Mouse (Mus musculus) midbrain, embryonic 11.5 days (tissue): Measurements from ENCODE around the gene Ccdc50. TPM values are rescaled to one million over a fixed set of nuclear protein-coding genes. Genes with fewer than 3 reads are reported as not detected.

ENCODE experiments used
- ATAC-seq: fragments of 200-750 bp; cut with Nextera tagmentation; 2 replicates; pipeline ENCODE4 v1.8.0; 2017; ENCODE audit warnings: moderate TSS enrichment, moderate library complexity; ENCODE audit not compliant: low FRiP score
- DNase-seq: peaks from one replicate; pipeline ENCODE4 v3.0.0; 2015; ENCODE audit warnings: low spot score; ENCODE audit errors: missing footprints
- H3K27ac ChIP-seq: fragments of 300-500 bp; sonication (generic); 2 replicates; pipeline ENCODE4 v1.5.1; 2014; ENCODE audit warnings: low read depth, low read length
- H3K27me3 ChIP-seq: fragments of 300-500 bp; sonication (generic); 2 replicates; pipeline ENCODE4 v1.6.1; 2014; ENCODE audit warnings: mild to moderate bottlenecking, low read length, moderate library complexity, mixed read lengths; ENCODE audit not compliant: control insufficient read depth, insufficient read depth
- H3K36me3 ChIP-seq: fragments of 300-500 bp; sonication (generic); 2 replicates; pipeline ENCODE4 v1.6.1; 2014; ENCODE audit warnings: mild to moderate bottlenecking, low read length, moderate library complexity, mixed read lengths; ENCODE audit not compliant: control insufficient read depth, insufficient read depth
- H3K4me1 ChIP-seq: fragments of 300-500 bp; sonication (generic); 2 replicates; pipeline ENCODE4 v1.6.1; 2014; ENCODE audit warnings: low read length; ENCODE audit not compliant: control insufficient read depth, insufficient read depth
- H3K4me2 ChIP-seq: fragments of 300-500 bp; sonication (generic); 2 replicates; pipeline ENCODE4 v1.6.1; 2014; ENCODE audit warnings: mild to moderate bottlenecking, moderate library complexity
- H3K4me3 ChIP-seq: fragments of 300-500 bp; sonication (generic); 2 replicates; pipeline ENCODE4 v1.5.1; 2014; ENCODE audit warnings: low read depth, low read length
- H3K9ac ChIP-seq: fragments of 300-500 bp; sonication (generic); 2 replicates; pipeline ENCODE4 v1.6.1; 2014; ENCODE audit warnings: low read length
- H3K9me3 ChIP-seq: fragments of 300-500 bp; sonication (generic); 2 replicates; pipeline ENCODE4 v1.6.1; 2016; ENCODE audit warnings: low read length; ENCODE audit not compliant: control insufficient read depth
- WGBS: fragments of 180-500 bp; shearing (Covaris S2); extraction: QIAGEN DNeasy Blood & Tissue Kit; methylation state at CpG from one replicate; pipeline ENCODE4 v1.1.7; 2014; 5-methylcytosine and 5-hydroxymethylcytosine counted together
- polyA plus RNA-seq: library from polyadenylated mRNA; unstranded; fragments of >200 nt; fragmentation: Nextera tagmentation; extraction: Ambion mirVana; gene quantifications from 2 replicates; pipeline ENCODE4 v1.2.1, GENCODE M21; 2014

The Ccdc50 gene
- polyA plus RNA-seq, 1 experiment from 2014 or later = 74.9 TPM

DNA sequence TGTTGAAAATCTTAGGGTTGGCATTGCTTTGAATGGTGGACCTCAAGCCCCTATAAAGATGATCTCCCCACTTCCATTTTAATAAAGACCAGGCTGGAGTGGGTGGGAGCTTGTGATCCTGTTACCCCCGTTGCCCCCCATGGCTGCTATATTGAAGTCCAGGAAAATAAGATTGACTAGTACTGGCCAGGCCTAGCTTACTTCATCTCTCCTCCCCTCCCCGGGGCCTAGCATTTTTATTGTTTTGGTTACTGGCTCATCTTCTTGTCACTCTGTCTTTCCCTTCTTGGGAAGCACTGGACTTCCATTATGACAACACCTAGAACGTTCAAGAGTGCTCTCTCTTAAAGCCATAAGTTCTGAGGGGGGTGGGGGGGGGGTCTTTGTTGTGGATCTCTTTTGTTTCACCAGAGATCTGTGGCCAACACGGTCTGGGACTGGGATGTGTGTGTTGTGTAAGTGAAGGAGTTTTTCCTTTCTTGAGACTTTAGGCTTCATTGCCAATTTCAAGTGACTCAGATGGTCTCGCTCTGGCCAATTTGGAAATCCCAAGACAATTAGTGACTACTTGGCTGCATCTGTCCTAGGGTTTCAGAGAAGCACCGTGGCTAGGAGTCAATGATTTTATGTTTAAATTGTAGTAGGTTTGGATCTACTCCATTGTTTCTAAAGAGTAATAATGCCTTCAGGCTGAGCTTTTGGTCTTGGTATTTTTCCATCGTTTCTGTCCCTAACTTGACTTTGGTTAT lies 1.0 kb downstream of the Ccdc50 start:
- peak; percentile 89 for DNase-seq
- H3K9me3 ChIP-seq = no peaks in the 10 kb centered on the region
- H3K4me1 ChIP-seq = peaks cover 13% of the 10 kb centered on the region
- peak overlapping the region; percentile 92 for H3K27ac ChIP-seq
- peak; percentile 10; the same call in 1 of the 2 replicates for ATAC-seq
- 34% methylated on average over 7 of the region's 7 CpGs for WGBS
- no peaks in the 10 kb centered on the region for H3K27me3 ChIP-seq
- peak overlapping the region; percentile 84 for H3K4me3 ChIP-seq
- peak overlapping the region; percentile 98 for H3K9ac ChIP-seq
- no peaks in the 10 kb centered on the region for H3K36me3 ChIP-seq
- H3K4me2 ChIP-seq = peak overlapping the region; percentile 74

DNA sequence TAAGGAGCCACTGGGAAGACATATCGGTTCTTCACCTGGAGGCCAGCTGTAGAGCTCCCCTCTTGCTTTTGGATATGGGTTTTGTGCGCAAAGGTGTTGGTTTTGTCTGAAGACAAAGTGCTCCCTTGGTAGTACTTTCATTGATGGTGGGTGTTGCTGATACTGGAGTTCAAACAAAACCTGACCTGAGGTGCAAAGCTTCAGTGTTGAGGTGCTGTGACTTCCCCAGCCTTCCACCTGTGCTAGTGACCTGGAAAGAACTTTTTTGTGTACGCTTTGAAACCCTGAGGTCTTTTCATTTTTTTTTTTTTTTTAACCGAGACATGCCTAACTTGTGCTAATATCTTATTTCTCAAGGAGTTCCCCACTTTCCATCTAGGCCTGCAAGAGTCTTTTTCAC lies 1.6 kb downstream of the Ccdc50 start:
- peak overlapping the region; percentile 84 for H3K4me3 ChIP-seq
- H3K4me1 ChIP-seq = peaks cover 13% of the 10 kb centered on the region
- H3K4me2 ChIP-seq = peak overlapping the region; percentile 74
- H3K27ac ChIP-seq = no peak overlapping the region
- no peak for ATAC-seq
- H3K27me3 ChIP-seq = no peaks in the 10 kb centered on the region
- 90% methylated on average over 4 of the region's 4 CpGs for WGBS
- no peaks in the 10 kb centered on the region for H3K36me3 ChIP-seq
- DNase-seq = peak; percentile 86
- H3K9ac ChIP-seq = peak overlapping the region; percentile 98
- no peaks in the 10 kb centered on the region for H3K9me3 ChIP-seq

DNA sequence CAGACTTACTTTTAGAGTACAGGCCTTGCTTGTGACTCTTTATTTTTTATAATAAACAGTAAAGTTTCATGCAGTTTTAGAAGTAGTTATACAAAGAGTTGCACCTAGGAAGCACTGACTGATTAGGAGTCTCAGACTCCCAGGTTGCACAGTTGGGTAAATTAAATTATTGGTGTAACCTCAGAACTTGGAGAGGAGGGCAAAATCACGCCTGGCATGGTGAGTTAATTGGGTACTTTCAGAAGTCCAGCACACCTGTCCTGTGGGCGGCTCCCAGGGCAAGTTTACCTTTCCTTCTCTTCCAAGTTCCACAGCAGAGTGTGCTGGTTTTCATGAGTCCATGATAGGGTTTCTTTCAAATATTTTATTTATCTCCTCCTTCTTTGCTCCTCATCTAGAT lies 3.2 kb downstream of the Ccdc50 start:
- WGBS = 84% methylated on average over 2 of the region's 2 CpGs
- H3K4me2 ChIP-seq = no peak overlapping the region

DNA sequence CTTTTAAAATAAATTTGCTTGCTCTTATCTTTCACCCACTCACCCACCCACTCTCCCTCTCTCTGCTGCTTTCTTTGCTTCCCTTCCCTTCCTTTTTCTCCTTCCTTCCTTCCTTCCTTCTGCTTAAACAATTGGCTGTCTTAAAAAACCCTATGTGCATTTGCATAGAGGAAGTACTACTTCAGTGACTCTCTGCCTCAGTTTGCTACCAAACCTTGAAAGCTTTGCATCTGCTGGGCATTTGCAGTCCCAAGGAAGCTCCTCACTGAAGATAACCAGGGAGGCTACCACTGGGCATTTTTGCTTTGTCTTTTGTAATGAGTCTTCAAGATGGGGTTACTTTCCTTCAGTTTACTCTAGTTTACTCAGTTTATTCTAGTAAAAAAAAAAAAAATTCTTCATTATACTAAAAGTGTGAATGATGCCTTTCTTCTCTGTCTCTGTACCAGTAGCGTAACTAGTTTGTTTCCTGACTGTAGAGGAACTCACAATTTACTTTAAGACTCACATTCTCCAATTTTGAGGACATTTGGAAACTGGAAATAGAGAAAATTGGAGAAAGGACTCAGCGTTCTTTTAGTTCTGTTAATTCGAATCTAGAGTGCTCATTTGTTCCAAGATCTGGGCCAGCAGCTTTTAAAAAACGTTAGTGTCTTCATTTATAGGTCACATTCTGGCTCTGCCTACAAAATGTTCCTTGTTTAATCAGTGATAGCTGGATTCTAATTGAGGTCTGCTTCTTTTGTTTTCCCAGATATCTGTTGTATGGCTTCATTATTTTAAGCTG lies 6.8 kb downstream of the Ccdc50 start:
- Histone ChIP-seq H3K9me3 (no peaks in the 10 kb centered on the region; the same call in 1 of the 2 replicates), H3K4me2 (no peak overlapping the region), H3K27me3 (no peaks in the 10 kb centered on the region), H3K27ac (no peak overlapping the region), H3K36me3 (no peaks in the 10 kb centered on the region), H3K9ac (no peak overlapping the region), H3K4me1 (peaks cover 1% of the 10 kb centered on the region; the same call in 1 of the 2 replicates), H3K4me3 (no peak overlapping the region)
- no peak for ATAC-seq
- DNase-seq = no peak
- 91% methylated on average over 4 of the region's 4 CpGs for WGBS

More for the DNA sequence above, 3.2 kb downstream of the Ccdc50 start:
- H3K4me1 ChIP-seq = peaks cover 13% of the 10 kb centered on the region
- no peak for DNase-seq
- no peak for ATAC-seq
- H3K9ac ChIP-seq = no peak overlapping the region
- H3K4me3 ChIP-seq = no peak overlapping the region
- H3K36me3 ChIP-seq = no peaks in the 10 kb centered on the region
- no peaks in the 10 kb centered on the region for H3K27me3 ChIP-seq
- no peaks in the 10 kb centered on the region; the same call in 1 of the 2 replicates for H3K9me3 ChIP-seq
- no peak overlapping the region for H3K27ac ChIP-seq

DNA sequence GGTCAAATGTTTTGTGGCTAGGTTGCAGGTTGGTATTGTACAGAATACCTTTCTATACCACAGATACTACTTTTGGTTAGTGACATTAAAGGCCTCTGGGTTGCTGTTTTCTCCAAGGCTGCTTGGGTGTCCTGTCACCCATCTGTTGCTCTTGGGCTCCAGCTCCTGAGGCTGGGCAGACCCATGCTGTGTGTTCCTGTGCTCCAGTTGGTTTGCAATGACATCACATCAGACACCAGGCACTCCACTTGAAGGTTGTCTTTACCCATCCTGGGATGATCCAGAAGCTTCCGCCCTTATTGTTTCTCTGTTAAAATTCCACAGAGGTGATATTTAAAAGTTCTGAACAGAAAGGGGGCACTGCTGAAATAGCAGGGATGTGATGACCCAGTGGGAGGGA lies 8.3 kb downstream of the Ccdc50 start:
- Histone ChIP-seq H3K4me3 (no peak overlapping the region), H3K36me3 (no peaks in the 10 kb centered on the region), H3K4me2 (no peak overlapping the region), H3K4me1 (no peaks in the 10 kb centered on the region), H3K9ac (no peak overlapping the region), H3K9me3 (no peaks in the 10 kb centered on the region; the same call in 1 of the 2 replicates), H3K27ac (no peak overlapping the region), H3K27me3 (no peaks in the 10 kb centered on the region)
- no peak for ATAC-seq
- DNase-seq = no peak
- 100% methylated on average over 1 of the region's 1 CpGs for WGBS

DNA sequence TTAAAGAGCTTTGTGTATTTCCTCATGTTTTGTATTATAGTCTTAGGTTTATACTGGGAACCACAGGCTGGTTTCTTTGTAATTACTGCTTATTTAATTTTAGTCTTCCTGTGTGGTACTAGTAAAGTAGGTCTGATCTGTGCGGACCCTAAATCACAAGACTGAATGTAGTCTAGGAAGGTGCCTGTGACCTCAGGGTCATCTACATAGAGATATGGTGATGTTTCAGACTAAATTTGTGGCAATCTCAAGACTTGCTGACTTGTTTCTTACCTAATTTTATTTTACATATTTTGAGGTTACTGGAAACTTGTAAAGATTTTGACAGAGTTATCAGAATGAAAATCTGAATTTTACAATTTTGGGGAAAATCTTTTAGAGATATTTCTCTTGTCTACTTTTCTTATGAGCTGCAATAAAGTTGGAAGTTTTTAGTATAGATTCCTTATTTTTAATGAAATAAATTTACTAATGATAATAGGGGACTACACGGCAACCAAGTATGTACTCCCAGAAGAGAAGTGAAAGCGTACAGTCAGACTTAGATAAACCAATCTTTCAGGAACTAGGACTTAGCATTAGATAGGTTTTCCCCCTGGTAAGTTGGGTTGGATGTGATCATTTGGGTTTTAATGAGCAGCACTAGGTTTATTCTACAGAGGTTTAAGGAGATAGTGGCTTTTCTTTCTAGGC lies 10.5 kb downstream of the Ccdc50 start:
- Histone ChIP-seq H3K27me3 (no peaks in the 10 kb centered on the region), H3K36me3 (no peaks in the 10 kb centered on the region), H3K4me2 (no peak overlapping the region), H3K4me1 (no peaks in the 10 kb centered on the region), H3K4me3 (no peak overlapping the region), H3K9ac (no peak overlapping the region), H3K9me3 (no peaks in the 10 kb centered on the region; the same call in 1 of the 2 replicates), H3K27ac (no peak overlapping the region)
- WGBS = 92% methylated on average over 3 of the region's 3 CpGs
- DNase-seq = no peak
- no peak for ATAC-seq

DNA sequence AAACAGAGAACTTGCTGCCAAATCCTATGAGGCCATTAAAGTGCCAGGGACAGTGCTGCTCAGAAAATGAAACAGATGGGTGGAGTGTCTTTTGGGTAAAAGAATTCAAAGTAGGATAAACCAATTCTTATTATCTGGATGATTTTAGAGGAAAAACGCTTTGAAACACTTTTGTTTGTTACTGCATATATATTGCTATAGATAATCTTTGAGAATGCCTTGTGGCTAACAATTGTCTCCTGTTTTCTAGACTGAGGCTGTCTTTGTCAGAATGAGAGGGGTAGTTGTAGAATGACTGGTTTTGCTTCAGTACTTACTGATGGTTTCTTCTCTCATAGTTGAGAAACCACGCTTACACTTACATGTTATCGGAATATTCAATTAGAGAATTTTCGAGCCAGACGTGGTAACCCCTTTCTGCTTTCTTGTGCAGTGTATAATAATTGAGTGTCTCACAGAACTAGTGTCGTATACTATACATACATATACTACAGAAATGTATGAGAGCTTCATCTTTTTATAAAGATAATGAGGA lies 11.1 kb downstream of the Ccdc50 start:
- no peak overlapping the region for H3K4me3 ChIP-seq
- no peaks in the 10 kb centered on the region for H3K36me3 ChIP-seq
- ATAC-seq (no peak), DNase-seq (no peak)
- no peak overlapping the region for H3K4me2 ChIP-seq
- H3K9ac ChIP-seq = no peak overlapping the region
- H3K4me1 ChIP-seq = no peaks in the 10 kb centered on the region
- 97% methylated on average over 6 of the region's 6 CpGs for WGBS
- H3K9me3 ChIP-seq = no peaks in the 10 kb centered on the region; the same call in 1 of the 2 replicates
- no peak overlapping the region for H3K27ac ChIP-seq
- no peaks in the 10 kb centered on the region for H3K27me3 ChIP-seq

DNA sequence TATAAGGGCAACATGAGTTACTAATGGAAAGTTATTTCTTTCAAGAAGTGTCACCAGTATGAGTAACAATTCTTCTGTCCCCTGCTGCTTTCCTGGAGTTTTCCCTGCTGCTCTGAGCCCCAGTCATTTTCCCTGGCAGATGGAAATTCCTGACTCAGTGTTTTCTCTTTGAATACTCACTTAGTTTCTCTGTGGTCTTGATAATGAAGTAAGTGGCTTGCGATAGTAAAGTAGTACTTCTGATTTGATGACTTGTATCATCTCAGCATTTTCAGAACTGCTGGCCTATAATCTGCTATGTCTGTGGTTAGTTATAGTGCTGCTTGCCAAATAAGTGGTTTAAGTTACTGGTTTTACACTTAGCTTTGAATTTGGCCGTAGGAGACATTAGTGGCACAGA lies 12.9 kb downstream of the Ccdc50 start:
- ATAC-seq = no peak
- Histone ChIP-seq H3K4me2 (no peak overlapping the region), H3K36me3 (0 out of 2 replicates have a peak, but pooled peaks cover 3% of the 10 kb centered on the region), H3K9me3 (no peaks in the 10 kb centered on the region), H3K27me3 (no peaks in the 10 kb centered on the region), H3K9ac (no peak overlapping the region), H3K4me1 (no peaks in the 10 kb centered on the region), H3K4me3 (no peak overlapping the region), H3K27ac (no peak overlapping the region)
- DNase-seq = no peak
- WGBS = 90% methylated on average over 2 of the region's 2 CpGs
